Mouse (Mus musculus) urinary bladder, postnatal 10 days (tissue): ENCODE data around the gene Ccdc12.
A peak's percentile ranks its signal among the peaks of the same experiment; 100 is the strongest.
"Not testable (repeated sequence)": the region's sequence is repeated elsewhere in the genome, so short reads cannot be mapped to it uniquely, and the experiment has no call there.

Experiments used
- DNase-seq: peaks from one replicate; pipeline ENCODE4 v3.0.0; 2022; ENCODE audit warnings: low spot score

Gene Ccdc12

DNA sequence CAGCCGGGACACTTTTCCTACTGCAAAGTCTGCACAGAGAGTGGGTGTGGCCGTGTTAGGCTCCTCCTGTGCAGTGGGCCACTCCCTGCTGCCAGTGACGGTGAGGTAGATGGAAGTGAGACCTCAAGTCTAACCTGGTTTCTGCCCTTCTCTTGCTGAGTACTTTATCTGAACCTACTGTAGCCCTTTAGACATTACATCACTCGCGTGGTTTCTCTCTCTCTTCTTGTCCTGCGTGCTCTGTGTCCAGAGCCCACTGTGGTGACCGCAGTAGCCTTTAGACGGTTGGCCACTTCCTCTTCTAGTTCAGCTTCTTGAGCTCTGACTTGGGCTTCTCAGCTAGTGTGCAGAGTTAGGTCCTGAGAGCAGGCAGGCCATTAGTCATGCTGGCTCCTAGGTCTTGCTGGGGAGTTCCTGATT is 20.2 kb downstream of the Ccdc12 start:
- DNase-seq: no peak

DNA sequence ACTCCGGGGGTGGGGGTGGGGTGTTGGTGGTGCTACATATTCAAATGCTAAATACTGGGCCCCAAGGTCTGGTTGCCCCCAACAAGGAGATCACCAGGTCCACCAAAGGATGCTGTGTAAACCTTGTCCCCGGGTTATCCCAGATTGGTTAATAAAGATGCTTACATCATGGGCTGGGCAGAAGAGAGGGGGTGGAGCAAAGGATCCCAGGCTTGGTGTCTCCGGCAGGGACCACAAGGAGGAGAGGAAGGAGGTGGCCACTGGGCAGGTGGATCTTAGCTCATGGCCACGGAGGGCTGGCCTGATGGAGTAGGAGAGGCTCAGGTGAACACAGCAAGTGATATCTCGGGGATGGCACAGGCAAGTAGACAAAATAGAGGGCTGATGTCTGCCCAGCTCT is 22.6 kb downstream of the Ccdc12 start:
- DNase-seq: no peak

DNA sequence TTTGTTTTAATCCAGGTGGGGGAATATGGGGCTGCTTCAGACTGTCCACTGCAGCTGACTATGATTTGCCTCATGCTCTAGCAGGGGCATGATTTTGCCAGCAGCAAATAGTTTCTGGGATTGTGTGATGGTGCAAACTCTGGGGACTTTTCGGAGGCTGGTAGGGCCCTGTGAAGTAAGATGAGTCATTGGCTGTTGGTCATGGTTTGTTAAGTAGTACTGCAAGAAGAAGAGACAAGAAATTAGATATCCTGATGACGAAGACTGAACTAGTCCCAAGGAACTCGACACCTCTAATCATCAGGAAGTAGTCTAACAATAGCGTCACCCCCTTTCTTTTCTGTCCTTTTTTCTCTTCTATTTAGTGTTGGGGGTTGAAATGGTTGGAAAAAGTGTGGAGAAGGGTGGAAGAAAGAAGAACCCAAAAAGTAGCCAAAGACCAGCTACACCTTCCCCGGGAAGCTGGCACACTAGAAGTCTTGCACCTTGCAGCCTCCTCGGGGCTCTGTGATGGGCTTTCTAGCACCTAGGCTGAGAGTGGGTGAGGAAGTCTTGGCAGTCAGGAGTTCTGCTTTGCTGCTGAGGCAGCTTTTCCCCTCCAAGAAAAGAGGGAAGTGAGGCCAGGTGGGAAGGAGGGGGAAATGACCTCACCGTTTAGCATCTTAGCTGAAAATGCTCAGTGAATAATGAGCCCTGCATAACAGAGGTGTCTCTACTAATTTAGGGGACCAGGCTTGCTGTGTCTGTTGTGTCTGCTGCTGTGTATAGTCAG is 24.6 kb downstream of the Ccdc12 start:
- DNase-seq: no peak

DNA sequence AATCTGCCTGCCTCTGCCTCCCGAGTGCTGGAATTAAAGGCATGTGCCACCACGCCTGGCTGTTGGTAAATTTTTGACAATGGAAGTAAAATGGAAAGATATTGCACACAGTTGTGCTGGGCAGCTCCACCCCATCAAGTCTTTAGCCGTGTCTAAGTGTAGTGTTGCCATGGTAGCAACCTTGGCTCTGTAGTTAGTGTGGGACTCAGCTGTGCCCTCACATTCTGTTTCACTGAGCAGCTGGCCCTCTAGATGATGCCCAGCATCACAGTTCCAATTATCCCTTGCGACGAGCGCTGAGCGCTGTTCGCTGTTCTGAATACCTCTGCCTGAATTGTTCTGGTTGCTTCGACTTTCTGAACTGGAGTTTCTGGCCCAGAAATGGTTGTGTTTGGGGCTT is 25.5 kb downstream of the Ccdc12 start:
- no peak for DNase-seq

DNA sequence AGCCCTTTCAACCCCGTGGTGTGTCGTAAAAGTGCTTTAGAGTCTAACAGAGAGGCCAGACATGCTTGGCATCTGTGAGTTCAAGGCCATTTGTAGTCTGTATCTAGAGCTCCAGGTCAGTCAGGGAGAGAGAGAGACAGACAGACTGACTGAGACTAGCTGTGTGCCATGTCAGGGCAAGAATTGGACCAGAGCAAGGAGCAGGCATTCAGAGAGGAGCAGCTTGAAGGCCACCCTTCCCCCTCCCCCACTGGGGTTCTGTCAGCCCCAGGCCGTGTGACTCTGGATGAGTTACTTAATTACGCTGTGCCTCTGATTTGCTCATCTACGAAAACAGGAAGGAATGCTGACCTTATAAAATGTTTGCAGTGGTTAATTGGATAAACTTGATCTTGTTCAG is 26.0 kb downstream of the Ccdc12 start:
- no peak for DNase-seq

DNA sequence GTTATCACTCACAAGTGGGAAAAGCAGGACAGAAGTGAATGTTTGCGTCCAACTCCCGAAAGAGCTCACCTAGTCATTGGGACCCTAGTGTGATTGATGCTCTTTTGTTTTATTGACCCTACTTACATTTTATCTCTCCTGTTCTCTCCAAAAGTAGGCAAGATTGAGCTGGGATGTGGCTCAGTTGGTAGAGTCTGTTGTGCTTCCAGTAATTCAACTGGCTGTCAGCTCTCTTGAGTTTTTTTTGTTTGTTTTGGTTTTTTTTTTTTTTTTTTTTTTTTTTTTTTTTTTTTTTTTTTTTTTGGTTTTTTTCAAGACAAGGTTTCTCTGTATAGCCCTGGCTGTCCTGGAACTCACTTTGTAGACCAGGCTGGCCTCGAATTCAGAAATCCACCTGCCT is 26.4 kb downstream of the Ccdc12 start:
- DNase-seq: not testable (repeated sequence)

DNA sequence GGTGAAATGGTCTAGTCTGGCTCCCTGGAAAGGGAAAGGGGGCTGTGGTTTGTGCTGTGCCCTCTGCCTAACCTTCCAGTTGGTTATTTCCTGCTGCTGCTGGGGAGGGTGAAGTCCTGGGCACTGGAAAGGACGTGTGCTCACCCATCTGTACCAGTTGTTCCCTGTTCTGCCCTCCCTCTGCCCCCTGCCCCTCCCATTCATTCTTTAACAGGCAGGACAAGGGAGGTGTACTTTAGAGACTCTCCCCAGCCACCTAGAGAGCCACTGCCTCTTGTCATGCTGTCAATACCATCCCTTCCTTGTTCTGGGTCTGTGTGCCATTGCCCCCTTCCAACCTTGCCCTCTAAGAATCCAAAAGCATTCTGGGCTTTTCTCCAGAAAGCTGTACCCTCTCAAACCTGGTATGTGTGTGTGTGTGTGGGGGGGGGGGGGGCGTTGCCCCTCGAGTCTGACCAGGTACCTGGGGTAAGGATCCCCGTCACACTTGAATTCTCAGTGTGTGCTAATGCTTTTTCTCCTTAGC is 27.3 kb downstream of the Ccdc12 start:
- DNase-seq: no peak

DNA sequence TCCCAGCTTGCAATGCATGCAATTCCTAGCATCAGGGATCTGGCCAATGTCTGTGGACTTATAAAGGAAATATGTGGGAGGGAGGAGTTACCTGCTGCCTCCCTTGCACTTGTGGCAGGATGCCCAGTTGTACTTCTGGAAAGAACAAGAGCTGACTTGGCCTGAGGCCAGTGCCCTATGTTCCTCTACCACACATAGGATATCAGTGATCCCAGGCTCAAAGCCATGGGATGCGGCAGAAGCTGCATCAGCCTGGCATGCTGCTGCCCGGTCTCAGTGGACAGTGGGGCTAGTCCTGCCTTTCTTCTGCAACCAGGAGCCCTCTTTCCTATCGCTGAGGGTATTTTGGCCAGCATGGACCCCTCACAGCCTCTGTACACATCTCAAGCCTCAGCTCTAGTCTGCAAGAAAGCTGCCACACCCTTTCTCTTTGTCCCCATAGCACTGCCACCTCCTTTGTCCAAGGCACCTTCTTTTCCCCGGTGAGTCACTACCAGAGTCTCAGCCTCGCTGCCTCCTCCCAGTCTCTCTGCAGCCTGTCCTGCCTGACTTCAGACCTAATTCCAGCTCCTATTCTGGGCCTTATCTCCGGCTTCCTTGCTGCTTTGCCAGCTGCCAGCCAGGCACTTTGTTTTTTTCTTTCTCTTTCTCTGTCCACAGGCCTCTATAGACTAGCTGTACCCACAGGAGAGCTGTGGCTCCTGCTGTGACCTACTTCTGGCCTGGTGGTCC is 28.0 kb downstream of the Ccdc12 start:
- peak; percentile 24 for DNase-seq

DNA sequence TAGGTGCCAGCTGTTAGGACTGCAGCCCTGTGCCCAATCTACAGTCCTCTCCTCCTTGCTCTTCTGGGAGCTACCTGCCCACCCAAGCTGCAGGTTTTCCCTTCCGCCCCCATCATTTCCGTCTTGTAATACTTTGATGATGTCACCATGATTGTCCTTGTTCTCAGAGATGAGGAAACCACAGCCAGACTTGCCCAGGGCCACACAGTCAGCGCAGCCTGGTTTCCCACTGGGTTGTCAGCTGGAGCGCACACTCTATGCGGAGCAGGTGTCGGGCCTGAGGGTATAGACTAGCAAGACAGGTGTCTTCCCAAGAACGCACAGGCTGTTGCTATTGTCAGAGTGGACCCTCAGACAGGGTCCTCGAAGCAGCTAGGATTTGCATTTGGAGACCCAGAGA is 28.9 kb downstream of the Ccdc12 start:
- DNase-seq: no peak

DNA sequence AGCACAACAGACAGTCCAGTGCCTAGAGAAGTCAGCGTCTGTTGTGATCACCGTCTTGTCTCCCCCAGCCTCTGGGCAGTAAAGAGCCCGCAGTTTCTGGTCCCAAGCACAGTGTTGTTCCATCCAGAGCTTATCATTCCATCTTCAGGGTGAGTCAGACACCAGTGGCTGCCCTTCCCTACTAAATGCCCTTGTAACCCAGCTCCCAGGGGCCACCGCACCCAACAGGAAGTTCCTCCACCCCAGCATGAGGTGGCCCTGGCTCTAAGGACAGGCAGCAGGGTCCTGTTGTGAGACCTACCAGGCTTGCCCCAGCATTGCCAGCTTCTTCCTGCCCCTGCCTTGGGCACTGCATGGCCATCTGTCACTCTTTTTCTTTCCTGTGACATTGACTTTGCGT is 29.3 kb downstream of the Ccdc12 start:
- no peak for DNase-seq

DNA sequence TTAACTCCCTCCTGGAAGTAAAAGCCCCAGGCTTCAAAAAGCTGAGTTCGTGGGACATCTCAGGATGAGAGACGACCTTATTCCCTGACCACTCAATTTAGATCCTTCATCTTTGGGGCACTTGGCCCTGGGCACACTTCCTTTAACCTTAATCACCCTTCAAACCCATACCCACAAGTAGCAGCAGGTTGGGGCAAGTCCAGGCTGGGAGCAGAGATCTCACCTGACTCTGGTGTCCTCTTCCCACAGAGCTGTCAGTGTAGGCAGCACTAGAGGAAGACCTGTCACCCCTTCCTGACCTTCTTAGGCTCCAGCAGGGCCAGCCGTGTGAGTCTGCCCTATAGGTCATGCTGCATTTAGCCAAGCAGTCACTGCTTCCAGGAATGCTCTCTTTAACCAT is 30.2 kb downstream of the Ccdc12 start:
- no peak for DNase-seq

DNA sequence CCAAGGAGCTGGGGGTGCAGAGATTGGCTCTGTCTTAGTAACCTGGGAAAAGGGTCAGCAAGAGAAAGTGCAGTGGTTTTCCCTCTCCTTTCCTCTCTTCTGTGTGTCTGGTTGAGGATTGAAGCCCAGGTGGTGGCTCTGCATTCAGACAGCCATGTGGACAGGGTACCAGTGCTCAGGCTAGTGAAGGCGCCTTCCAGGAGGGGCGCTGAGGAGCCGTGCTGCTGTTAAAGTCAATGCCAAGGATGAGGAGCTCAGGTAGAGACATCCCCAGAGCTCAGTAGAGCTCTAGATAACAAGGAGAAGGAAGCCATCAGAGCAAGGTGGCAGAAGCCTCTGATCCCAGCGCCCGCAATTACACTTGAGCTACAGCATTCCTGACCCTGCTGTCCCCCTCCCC is 30.8 kb downstream of the Ccdc12 start:
- DNase-seq: no peak

DNA sequence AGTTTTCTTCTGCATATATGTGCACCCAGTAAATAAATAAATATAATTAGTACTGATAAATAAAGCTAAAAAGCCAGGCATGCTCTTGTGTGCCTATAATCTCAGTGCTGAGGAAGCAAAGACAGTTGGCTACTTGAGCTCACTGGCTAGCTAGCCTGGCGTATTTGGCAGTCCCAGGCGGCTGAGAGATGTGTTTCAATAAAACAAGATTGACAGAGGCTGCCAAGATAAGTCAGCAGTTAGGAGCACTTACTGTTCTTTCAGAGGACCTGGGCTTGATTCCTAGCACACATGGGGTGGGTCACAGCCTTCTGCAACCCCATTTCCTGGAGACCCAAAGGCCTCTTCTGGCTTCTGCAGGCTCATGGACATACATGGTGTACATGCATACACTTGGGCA is 31.5 kb downstream of the Ccdc12 start:
- no peak for DNase-seq

DNA sequence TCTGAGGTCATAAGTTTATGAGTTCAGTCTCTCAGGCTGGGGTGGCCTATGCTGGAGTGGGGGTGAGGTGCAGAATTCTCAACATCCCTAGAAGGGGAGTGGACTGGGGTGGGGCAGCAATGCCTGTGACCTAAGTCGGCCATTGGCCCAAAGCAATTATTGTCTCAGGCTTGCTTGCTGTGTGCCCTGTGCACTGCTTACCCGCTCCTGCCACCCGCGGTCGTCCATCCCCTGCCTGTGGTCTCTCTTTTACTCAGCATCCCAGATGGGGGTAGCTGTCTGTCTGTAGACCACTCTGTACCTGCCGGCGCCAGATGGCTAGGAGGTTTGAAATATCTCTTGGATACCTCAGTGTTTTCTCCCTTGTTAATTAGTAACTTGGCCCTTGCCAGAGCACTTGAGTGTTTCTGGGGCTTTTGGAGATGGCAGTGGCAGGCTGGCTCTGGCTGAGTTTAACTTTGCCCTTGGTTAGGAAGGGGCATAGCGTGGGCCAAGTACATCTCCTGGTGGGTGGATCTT is 33.0 kb downstream of the Ccdc12 start:
- no peak for DNase-seq

DNA sequence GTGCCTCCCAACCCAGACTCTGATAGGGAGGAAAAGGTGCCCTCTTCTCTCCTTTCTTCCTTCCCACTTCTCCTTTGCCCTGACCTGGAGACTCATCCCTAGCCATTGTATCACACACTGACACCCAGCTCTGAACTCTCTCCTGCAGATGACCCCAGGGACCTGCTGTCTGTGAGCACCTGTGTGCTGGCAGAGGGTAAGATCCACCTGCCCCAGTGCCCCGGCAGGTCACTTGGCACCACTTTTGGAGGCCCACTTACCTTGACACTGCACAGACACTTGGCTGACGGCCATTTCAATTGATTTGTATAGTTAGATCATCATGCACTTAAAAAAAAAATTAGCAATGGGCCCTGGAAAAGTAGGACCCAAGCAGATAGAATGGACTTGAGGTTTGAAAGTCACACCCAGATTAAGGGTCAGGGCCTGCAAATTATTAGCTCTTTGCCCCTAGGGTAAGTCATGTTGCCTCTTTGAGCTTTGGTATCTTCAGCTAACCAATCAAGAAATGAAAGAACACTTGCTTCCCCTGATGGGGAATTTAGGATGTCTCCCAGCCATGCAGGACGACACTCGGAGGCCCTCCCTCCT is 39.0 kb downstream of the Ccdc12 start:
- DNase-seq: no peak

DNA sequence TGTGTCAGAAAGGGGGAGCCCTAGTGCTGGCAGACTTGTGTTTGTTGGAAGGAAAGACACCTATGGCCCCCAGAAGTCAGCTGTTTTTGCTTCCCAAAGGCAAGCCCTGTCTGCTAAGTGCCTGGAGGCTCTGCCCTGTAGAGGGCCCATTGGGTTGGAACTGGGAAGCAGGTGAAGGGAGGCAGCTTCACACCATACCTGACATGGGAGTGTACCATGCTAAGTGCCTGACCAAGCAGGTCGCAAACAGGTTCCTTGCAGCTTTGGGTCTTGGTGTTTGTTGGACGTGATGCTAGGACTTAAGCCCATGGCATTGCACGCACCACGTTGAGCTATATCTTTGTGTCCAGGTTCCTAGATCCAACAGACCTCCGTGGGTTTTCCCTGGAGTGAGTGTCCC is 40.1 kb downstream of the Ccdc12 start:
- no peak for DNase-seq

DNA sequence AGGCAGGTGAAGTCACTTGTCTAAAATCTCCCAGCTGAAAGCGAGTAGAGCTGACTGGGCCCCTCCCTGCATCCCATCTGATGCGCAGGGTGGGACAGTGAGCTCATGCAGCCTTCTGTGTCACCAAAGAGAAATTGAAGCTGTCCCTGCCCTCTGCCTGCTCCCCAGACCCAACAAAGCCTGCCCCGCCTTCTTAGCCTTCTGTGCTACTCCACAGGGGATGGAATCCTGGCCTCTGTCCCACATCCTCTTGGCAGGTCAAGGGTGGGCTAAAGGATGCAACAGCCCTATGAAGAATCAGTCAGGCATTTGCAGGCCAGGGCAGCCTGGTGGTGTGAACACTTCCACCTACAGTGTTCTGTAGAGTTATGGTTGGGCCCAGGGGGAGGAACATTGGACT is 41.2 kb downstream of the Ccdc12 start:
- DNase-seq: no peak

DNA sequence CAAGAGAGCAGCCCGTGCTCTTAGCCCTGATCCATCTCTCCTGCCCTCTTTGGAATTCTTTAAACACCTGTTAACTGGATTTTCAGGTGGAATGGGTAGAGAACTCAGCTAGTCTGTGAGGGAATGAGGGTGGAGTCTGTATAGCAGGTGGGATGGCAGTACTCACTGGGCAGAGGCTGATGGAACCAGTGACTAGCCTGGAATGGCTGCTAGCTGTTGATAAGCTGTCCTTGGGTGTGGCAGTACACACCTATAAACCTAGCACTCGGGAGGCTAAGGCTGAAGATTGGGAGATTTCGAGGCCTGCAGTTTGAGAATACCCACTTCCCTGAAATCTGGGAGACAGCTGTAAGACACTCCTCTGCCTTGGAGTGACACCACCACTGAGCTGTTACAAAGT is 43.3 kb downstream of the Ccdc12 start:
- no peak for DNase-seq

DNA sequence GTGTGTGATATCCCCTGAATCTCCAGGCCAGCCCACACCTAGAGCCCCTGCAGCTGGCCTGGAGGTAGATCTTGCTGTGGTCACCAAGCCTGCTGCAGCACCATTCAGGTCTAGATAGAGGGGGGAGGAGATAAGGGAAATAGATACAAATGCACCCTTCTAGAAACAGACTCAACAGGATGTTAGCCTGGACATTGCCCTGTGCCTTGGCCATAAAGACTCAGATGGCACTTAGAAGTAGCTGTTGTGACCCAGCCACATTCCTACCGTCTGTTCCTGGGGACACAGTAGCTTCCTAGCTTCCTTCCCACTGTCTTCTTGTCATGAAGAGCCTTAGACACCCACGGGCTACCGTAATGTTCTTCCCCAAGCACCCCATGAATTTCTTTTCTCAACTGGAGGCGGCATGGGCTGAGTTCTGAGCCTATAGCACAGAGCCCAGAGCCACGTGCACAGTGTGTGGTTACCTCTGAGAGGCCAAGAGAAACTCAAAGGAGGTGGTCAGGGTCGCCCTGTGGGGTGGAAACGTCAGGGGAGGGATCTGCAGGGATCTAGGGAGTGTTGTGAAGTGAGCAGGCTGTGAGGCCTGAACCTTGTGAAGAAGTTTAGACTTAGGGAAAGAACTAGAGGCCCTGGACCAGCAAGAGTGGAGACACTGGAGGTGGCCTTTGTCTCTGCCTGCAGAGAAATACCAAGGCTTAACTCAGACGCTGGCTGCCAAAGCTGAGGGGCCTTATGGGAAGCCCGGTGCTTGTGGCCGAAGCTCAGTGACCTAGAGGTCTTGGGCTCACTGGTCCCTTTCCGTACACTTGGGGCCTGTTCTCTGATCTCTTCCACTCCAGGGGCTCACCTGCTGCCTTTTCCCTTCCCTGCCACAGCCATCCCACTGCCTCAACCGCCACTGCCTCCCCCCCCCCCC is 45.1 kb downstream of the Ccdc12 start:
- DNase-seq: no peak

DNA sequence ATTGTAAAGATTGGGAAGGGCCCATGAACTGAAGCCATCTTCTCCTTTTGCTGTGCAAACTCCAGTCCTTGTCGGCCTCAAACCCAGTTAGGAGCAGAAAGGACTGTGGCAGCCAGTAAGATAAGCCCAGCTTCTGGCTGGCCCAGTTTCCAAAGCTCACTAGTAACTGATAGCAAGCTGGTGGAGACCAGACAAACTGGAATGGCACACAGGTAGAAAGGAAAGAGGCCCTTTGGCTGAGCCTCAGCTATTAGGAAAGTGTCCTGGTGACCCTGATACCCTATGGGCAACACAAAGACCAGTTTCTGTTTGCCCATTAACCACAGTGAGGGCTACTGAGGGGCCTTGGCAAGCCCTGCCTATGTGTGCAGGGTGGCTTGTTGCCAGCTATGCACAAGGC is 46.5 kb downstream of the Ccdc12 start:
- no peak for DNase-seq

DNA sequence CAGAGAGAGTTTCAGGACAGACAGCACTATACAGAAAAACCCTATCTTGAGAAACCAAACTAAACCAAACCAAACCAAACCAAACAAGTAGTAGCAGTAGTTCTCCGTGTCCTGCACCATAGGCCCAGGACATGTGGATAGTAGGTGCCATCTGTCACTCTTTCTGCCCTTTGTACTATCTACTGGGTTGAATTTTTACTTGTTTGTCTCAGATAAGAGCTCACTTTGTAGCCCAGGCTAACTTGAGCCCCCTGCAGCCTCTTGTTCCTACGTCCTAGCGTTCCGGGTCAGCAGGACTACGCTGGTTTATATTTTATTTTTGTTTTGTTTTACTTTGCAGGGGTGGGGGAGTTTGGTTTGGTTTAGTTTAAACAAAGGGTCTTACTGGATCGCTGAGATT is 47.6 kb downstream of the Ccdc12 start:
- DNase-seq: no peak

DNA sequence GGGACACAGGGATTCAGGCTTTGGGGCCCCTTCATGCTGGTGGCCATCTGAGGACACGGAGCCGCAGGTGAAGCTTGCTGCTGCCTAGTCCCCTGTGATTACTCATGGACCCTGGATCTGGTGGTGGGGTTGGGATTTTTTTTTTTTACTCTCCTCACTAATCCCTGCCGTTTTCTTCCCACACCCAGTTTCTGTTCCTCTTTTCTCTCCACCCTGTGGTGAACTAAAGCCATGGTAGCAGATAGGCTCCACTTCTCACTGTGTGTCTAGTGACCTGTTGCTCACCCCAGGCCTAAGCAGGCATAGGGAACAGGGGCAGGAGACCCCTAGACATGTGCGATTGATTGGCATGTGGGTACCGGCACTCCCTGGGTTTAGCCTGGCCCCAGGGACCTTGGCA is 50.5 kb downstream of the Ccdc12 start:
- DNase-seq: no peak
